ENCODE assay signal across 7 mouse cellular contexts in the genomic region with DNA sequence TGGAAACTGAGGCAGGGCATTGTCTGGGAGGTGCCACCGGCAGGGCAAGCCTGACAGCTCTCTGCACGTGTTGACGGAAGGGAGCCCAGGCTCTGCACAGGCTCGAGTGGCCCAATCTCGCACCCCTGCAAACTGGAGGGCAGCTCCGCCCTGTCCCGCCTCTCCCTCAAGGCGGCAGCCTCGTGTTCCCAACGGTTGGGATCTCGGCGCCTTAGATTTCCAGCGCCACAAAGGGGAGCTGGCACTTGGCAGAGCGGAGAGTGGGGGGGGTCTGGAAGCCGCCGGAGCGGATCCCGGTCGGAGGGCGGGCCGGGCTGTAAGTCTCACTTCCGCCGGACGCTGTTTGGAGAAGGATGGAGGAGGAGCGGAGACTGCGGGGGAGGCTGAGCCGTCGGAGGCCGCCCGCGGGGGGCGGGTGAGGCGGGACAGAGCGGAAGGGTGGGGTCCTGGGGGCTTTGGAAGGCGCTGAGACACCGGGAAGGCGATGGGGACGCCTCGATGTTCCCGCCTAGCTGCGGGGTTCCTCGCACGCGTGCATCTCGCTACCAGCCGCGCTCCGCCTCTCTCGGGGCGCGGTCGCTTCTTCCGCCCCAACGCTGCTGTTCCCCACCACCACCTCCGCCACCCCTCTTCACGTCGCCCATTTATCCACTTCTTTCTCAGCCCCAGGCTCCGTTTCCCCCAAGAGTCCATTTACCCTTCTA. TPM values are rescaled to one million over a fixed set of nuclear protein-coding genes. Genes with fewer than 3 reads are reported as not detected.
DNase-seq lines count a peak whose midpoint lies in the region; ATAC-seq and TF ChIP-seq lines count a peak whose summit lies in the region.

Gene Faap20, plus strand, starts transcription at position 155 of the 704 bp plus-strand sequence.

- no peak for TF ChIP-seq CTCF in small intestine, adult 2 months (IDR thresholded peaks at IDR 0.05; ENCODE audit: extremely low read depth, insufficient read length, insufficient replicate concordance, low read depth, low read length)

- no peak; the same call in 1 of the 2 replicates for TF ChIP-seq POLR2A in small intestine, adult 2 months (IDR thresholded peaks at IDR 0.05; ENCODE audit: low read depth, low read length)

- H3K36me3 ChIP-seq in embryonic facial prominence, embryonic 11.5 days (replicated peaks; ENCODE audit: control insufficient read depth, insufficient read depth, low read depth, low read length): no peaks in the 10 kb centered on the region; the same call in 1 of the 2 replicates
- H3K36me3 ChIP-seq in limb, embryonic 10.5 days: peaks cover 23% of the 10 kb centered on the region
- H3K36me3 ChIP-seq in midbrain, embryonic 12.5 days: peaks cover 11% of the 10 kb centered on the region; the same call in 1 of the 2 replicates
- no peaks in the 10 kb centered on the region for H3K36me3 ChIP-seq in small intestine, adult 2 months (ENCODE audit: control insufficient read depth, insufficient read depth, low read length)

- H3K4me3 ChIP-seq in embryonic facial prominence, embryonic 11.5 days (ENCODE audit: low read depth, low read length): peak within 1 kb of the TSS; percentile 65
- peak within 1 kb of the TSS; percentile 80 for H3K4me3 ChIP-seq in limb, embryonic 10.5 days
- H3K4me3 ChIP-seq in midbrain, embryonic 12.5 days: peak within 1 kb of the TSS; percentile 71
- peak within 1 kb of the TSS; percentile 85 for H3K4me3 ChIP-seq in small intestine, adult 2 months (ENCODE audit: low read depth, low read length)

- H3K4me1 ChIP-seq in embryonic facial prominence, embryonic 11.5 days (ENCODE audit: control insufficient read depth, insufficient read depth, low read length): peaks cover 3% of the 10 kb centered on the region; the same call in 1 of the 2 replicates
- H3K4me1 ChIP-seq in limb, embryonic 10.5 days: peaks cover 49% of the 10 kb centered on the region
- H3K4me1 ChIP-seq in midbrain, embryonic 12.5 days: peaks cover 29% of the 10 kb centered on the region
- H3K4me1 ChIP-seq in small intestine, adult 2 months (ENCODE audit: control insufficient read depth, insufficient read depth, insufficient read length, low read length): peaks cover 7% of the 10 kb centered on the region; the same call in 1 of the 2 replicates

- DNase-seq in adrenal gland, postnatal 14 days: peak; percentile 95
- peak; percentile 94 for DNase-seq in embryonic facial prominence, embryonic 11.5 days (ENCODE audit: low spot score)
- DNase-seq in kidney, adult 11 months: peak; percentile 86
- DNase-seq in limb, embryonic 10.5 days (ENCODE audit: low spot score): peak; percentile 95

- no peaks in the 10 kb centered on the region for H3K27me3 ChIP-seq in embryonic facial prominence, embryonic 11.5 days (ENCODE audit: control insufficient read depth, insufficient read depth, low read length)
- no peaks in the 10 kb centered on the region for H3K27me3 ChIP-seq in limb, embryonic 10.5 days (ENCODE audit: low read depth, poor library complexity, severe bottlenecking)
- H3K27me3 ChIP-seq in midbrain, embryonic 12.5 days: no peaks in the 10 kb centered on the region
- H3K27me3 ChIP-seq in small intestine, adult 2 months (ENCODE audit: control insufficient read depth, insufficient read depth, low read length): no peaks in the 10 kb centered on the region

- WGBS in embryonic facial prominence, embryonic 11.5 days: under 1% methylated on average over 41 of the region's 58 CpGs
- under 1% methylated on average over 55 of the region's 58 CpGs for WGBS in limb, embryonic 10.5 days
- under 1% methylated on average over 43 of the region's 58 CpGs for WGBS in midbrain, embryonic 12.5 days
- under 1% methylated on average over 58 of the region's 58 CpGs for WGBS in small intestine, adult 2 months

- H3K4me2 ChIP-seq in embryonic facial prominence, embryonic 11.5 days (ENCODE audit: low read depth, low read length): peak within 1 kb of the TSS; percentile 93
- peak within 1 kb of the TSS; percentile 95 for H3K4me2 ChIP-seq in midbrain, embryonic 12.5 days (replicated peaks)

- H3K9ac ChIP-seq in embryonic facial prominence, embryonic 11.5 days (replicated peaks; ENCODE audit: low read length): peak within 1 kb of the TSS; percentile 91
- H3K9ac ChIP-seq in midbrain, embryonic 12.5 days (replicated peaks): peak within 1 kb of the TSS; percentile 89

- peak; percentile 86 for ATAC-seq in embryonic facial prominence, embryonic 11.5 days (replicated peaks; ENCODE audit: insufficient number of reproducible peaks, low FRiP score, low TSS enrichment, low read depth)
- ATAC-seq in granulocyte monocyte progenitor cell, adult 5-6 weeks (replicated peaks; ENCODE audit: poor library complexity, severe bottlenecking): peak; percentile 78
- ATAC-seq in midbrain, embryonic 12.5 days (ENCODE audit: low FRiP score, low read depth): peak; percentile 93

- no peaks in the 10 kb centered on the region for H3K9me3 ChIP-seq in embryonic facial prominence, embryonic 11.5 days (replicated peaks; ENCODE audit: control insufficient read depth, low read length)
- H3K9me3 ChIP-seq in limb, embryonic 10.5 days (replicated peaks): no peaks in the 10 kb centered on the region
- no peaks in the 10 kb centered on the region for H3K9me3 ChIP-seq in midbrain, embryonic 12.5 days

- H3K27ac ChIP-seq in embryonic facial prominence, embryonic 11.5 days (replicated peaks; ENCODE audit: low read depth, low read length): peak within 1 kb of the TSS; percentile 90
- H3K27ac ChIP-seq in limb, embryonic 10.5 days: peak within 1 kb of the TSS; percentile 98
- peak within 1 kb of the TSS; percentile 97 for H3K27ac ChIP-seq in midbrain, embryonic 12.5 days (replicated peaks)
- peak within 1 kb of the TSS; percentile 96 for H3K27ac ChIP-seq in small intestine, adult 2 months (ENCODE audit: insufficient read depth, low read depth, low read length)

RNA-seq across cellular contexts. Expression of gene Faap20, which starts in this region (rescaled TPM):
- 39.4 and 43.1 TPM in 2 replicates for total RNA-seq in adrenal gland, postnatal 14 days (2021)
- polyA plus RNA-seq in embryonic facial prominence, embryonic 11.5 days (2014; fragmentation: Nextera tagmentation; extraction: Ambion mirVana): 87.8 and 93.4 TPM in 2 replicates
- total RNA-seq in granulocyte monocyte progenitor cell, adult 5-6 weeks (2014; fragmentation: Nextera tagmentation): 25.0 and 35.2 TPM in 2 replicates
- 14.0 and 17.5 TPM in 2 replicates for total RNA-seq in granulocyte monocyte progenitor cell, adult 5-6 weeks (2017)
- 104 and 107 TPM in 2 replicates for polyA plus RNA-seq in limb, embryonic 10.5 days (2016; fragmentation: Nextera tagmentation; extraction: Ambion mirVana)
- 102 TPM in 2 replicates for polyA plus RNA-seq in midbrain, embryonic 12.5 days (2016; fragmentation: Nextera tagmentation; extraction: Ambion mirVana)
- polyA plus RNA-seq in small intestine, adult 2 months (2012; rRNA removed): 22.5 and 52.0 TPM in 2 replicates

Comparison
In these comparisons a context has a peak if more than half of its experiments do, and no peak if none do; other contexts are left out.
1. Peak in every context shown above with its lines: DNase-seq, ATAC-seq, H3K4me3 ChIP-seq and H3K27ac ChIP-seq.